Mouse (Mus musculus) erythroblast, embryonic 14.5 days (primary cell): ENCODE results near the gene Tbata.

Experiments
- GATA1 ChIP-seq: IDR thresholded peaks from 2 replicates; pipeline ENCODE4 v1.6.1; 2012; ENCODE audit warnings: low read length, inconsistent platforms, mixed read lengths
- TAL1 ChIP-seq: IDR thresholded peaks from 3 replicates; pipeline ENCODE4 v1.6.1; 2012; ENCODE audit warnings: low read length, inconsistent platforms, mixed read lengths

DNA sequence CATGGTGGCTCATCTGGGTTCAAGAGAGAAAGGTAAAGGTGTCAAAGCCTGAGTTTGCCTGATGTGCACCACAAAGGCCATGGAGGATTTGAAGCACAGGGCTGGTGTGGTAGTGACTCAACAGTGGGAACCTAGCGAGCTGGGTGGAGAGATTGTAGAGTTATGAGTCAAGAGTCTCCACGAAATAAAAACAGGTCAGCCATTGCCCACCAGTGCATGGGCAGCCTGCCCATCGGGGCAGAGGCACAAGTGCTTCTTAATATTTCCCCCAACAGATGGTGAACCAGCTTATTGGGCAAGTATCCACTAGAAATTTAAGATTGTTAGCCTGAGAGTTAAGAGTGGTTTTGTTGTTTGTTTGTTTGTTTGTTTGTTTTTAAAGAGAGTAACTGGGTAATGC, 40.8 kb upstream of the Tbata start:
- TF ChIP-seq TAL1, result no peak
- TF ChIP-seq GATA1, result no peak
